Mouse (Mus musculus): ENCODE results near the gene Aire. TPM values are rescaled to one million over a fixed set of nuclear protein-coding genes. Genes with fewer than 3 reads are reported as not detected.

The Aire gene
- total RNA-seq, 2 experiments from 2014 or later, result not detected

- no peak for DNase-seq
Observed at GRCm38 (mm10) chr10:78008169-78008568, 35.2 kb downstream of the Aire start.

GRCm38 (mm10) chr10:78007203-78007602 lies 36.2 kb downstream of the Aire start:
- no peak for DNase-seq

- no peak for DNase-seq
Observed at GRCm38 (mm10) chr10:78005791-78006438, 37.5 kb downstream of the Aire start.

GRCm38 (mm10) chr10:78004479-78005100 lies 38.8 kb downstream of the Aire start:
- no peak for DNase-seq

- DNase-seq, result no peak
Observed at GRCm38 (mm10) chr10:78002316-78002715, 41.1 kb downstream of the Aire start.

GRCm38 (mm10) chr10:78001796-78002195 lies 41.6 kb downstream of the Aire start:
- peak; percentile 52 for DNase-seq

- no peak for DNase-seq
Observed at GRCm38 (mm10) chr10:78000200-78000599, 43.2 kb downstream of the Aire start.

GRCm38 (mm10) chr10:77995639-77996038 lies 47.8 kb downstream of the Aire start:
- DNase-seq, result no peak

- no peak for DNase-seq
Observed at GRCm38 (mm10) chr10:77985775-77986174, 57.6 kb downstream of the Aire start.

GRCm38 (mm10) chr10:77984660-77985059 lies 58.8 kb downstream of the Aire start:
- peak; percentile 83 for DNase-seq

Other genes with a start within 250 kb of the Aire start
- gene Gm9639, start 248.5 kb downstream of the Aire start, total RNA-seq (2021), result not detected
- not detected for gene Gm19668, start 244.5 kb downstream of the Aire start, total RNA-seq (2021)
- not detected for gene Gm9507, start 231.8 kb downstream of the Aire start, total RNA-seq (2021)
- gene Gm2696, start 228.9 kb downstream of the Aire start, total RNA-seq (2021), result not detected
- not detected for gene Krtap10-4, start 216.5 kb downstream of the Aire start, total RNA-seq (2021)
- gene Krtap10-10, start 207.7 kb downstream of the Aire start, total RNA-seq (2021), result not detected
- gene Gm36176, start 196.8 kb downstream of the Aire start, total RNA-seq (2021), result not detected
- gene Gm10318, start 190.8 kb downstream of the Aire start, total RNA-seq (2021), result not detected
- gene Gm3285, start 181.6 kb downstream of the Aire start, total RNA-seq (2021), result not detected
- 1 to 10 TPM; 1.6 to 1.8 TPM for gene Lrrc3, start 141.1 kb downstream of the Aire start, total RNA-seq (2021)
- gene Trpm2, start 73.0 kb downstream of the Aire start, total RNA-seq (2021), result 1 to 10 TPM in 1 of 2 experiments, under 1 TPM in 1; 0.33 to 1.0 TPM
- 10 to 100 TPM; 10.5 to 12.6 TPM for gene 1810043G02Rik, start 65.1 kb downstream of the Aire start, total RNA-seq (2021)
- 100 to 1,000 TPM; 118 to 133 TPM for gene Pfkl, start 33.5 kb downstream of the Aire start, total RNA-seq (2021)
- not detected for gene Dnmt3l, start 1.7 kb downstream of the Aire start, total RNA-seq (2021)
- 1 to 10 TPM; 3.8 to 4.6 TPM for gene Icosl, start 25.7 kb upstream of the Aire start, total RNA-seq (2021)
- gene D10Jhu81e, start 126.2 kb upstream of the Aire start, total RNA-seq (2021), result 100 to 1,000 TPM; 198 to 215 TPM
- 10 to 100 TPM; 10.2 to 11.0 TPM for gene Pwp2, start 141.5 kb upstream of the Aire start, total RNA-seq (2021)
- 10 to 100 TPM; 43.6 to 45.3 TPM for gene Trappc10, start 201.0 kb upstream of the Aire start, total RNA-seq (2021)